Mouse (Mus musculus) thymus, adult 2 months (tissue): ENCODE data around the gene Uggt1.

Source experiments
- CTCF ChIP-seq: fragments of 200-500 bp; IDR thresholded peaks from 2 replicates; pipeline ENCODE4 v1.5.1; 2012; ENCODE audit warnings: mild to moderate bottlenecking, control low read depth, low read length, moderate library complexity, borderline replicate concordance; ENCODE audit not compliant: control insufficient read depth, poor library complexity, insufficient read depth; ENCODE audit errors: extremely low read depth
- POLR2A ChIP-seq: fragments of 200-500 bp; IDR thresholded peaks from 2 replicates; pipeline ENCODE4 v1.6.1; 2012; ENCODE audit warnings: mild to moderate bottlenecking, low read length, control low read depth, moderate library complexity; ENCODE audit not compliant: control insufficient read depth, poor library complexity, insufficient read depth; ENCODE audit errors: extremely low read depth

DNA sequence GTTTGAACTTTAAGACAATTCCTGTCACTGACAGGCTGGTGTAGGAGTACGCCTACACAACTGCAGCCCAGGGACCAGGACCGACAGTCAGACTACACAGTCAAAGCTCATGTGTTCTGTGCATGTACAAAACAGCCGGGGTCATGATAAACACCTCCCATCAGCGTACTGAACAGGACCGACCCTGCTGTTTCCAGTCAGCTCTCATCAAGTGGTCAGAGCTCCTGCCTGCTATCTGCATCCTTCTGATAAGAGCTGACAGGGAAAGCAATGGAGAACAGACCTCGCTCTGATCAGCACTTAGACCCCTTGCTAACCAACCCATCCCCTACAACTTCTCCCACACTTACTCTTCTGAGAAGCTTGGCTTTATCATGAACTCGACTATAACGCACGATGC, 83.3 kb downstream of the Uggt1 start:
- no peak for TF ChIP-seq CTCF
- no peak for TF ChIP-seq POLR2A
